9 mouse cellular contexts compared by ENCODE assay signal in genomic region chr14:12208554-12208953, GRCm38 (mm10).
DNase-seq lines count a peak whose midpoint lies in the region; ATAC-seq and TF ChIP-seq lines count a peak whose summit lies in the region.
"Had no signal": no experiment of that assay in that cellular context is flagged by ENCODE, and none has a peak within 500 bp of the region (broad histone marks: within the 10 kb centered on the region; RNA-seq: fewer than 3 reads in every experiment).

No protein-coding gene starts in this region.

- H3K4me2 ChIP-seq in kidney, postnatal 0 days (ENCODE audit: low read length): no peak overlapping the region
- H3K4me2 ChIP-seq in kidney, embryonic 15.5 days: no peak overlapping the region

- WGBS in kidney, postnatal 0 days: 93% methylated on average over 2 of the region's 2 CpGs
- WGBS in kidney, embryonic 15.5 days: 93% methylated on average over 2 of the region's 2 CpGs

- TF ChIP-seq CTCF in kidney, postnatal 0 days (IDR thresholded peaks at IDR 0.05; ENCODE audit: low read depth): peak; percentile 72

- peak; percentile 36 for DNase-seq in kidney, postnatal 0 days (ENCODE audit: low spot score)
- DNase-seq in CD4-positive helper T cell, adult 2 months (ENCODE audit: low read depth, low spot score): peak; percentile 13
- DNase-seq in NIH3T3 (ENCODE audit: low read depth): peak; percentile 52
- peak; percentile 29 for DNase-seq in embryo, embryonic 11 days
- DNase-seq in retina, postnatal 1 day: peak; percentile 44
- no peak for DNase-seq in urinary bladder, postnatal 4 days (ENCODE audit: low spot score in 2 of 2)
- no peak for DNase-seq in urinary bladder, postnatal 10 days (ENCODE audit: low spot score)

- no peaks in the 10 kb centered on the region for H3K27me3 ChIP-seq in kidney, postnatal 0 days (ENCODE audit: insufficient read depth, low read length)
- H3K27me3 ChIP-seq in kidney, embryonic 15.5 days: no peaks in the 10 kb centered on the region

- ATAC-seq in kidney, postnatal 0 days (replicated peaks; ENCODE audit: low FRiP score, low read depth): no peak
- no peak for ATAC-seq in kidney, embryonic 15.5 days (replicated peaks; ENCODE audit: low FRiP score)

- H3K9me3 ChIP-seq in kidney, postnatal 0 days (replicated peaks; ENCODE audit: low read length): no peaks in the 10 kb centered on the region
- no peaks in the 10 kb centered on the region for H3K9me3 ChIP-seq in kidney, embryonic 15.5 days (replicated peaks)

- no peak overlapping the region for H3K27ac ChIP-seq in kidney, postnatal 0 days
- H3K27ac ChIP-seq in kidney, embryonic 15.5 days: no peak overlapping the region

- H3K36me3 ChIP-seq in kidney, postnatal 0 days (ENCODE audit: insufficient read depth, low read length): peaks cover 16% of the 10 kb centered on the region; the same call in 1 of the 2 replicates
- H3K36me3 ChIP-seq in kidney, embryonic 15.5 days: peaks cover 32% of the 10 kb centered on the region

- no peak overlapping the region for H3K4me3 ChIP-seq in kidney, postnatal 0 days (replicated peaks; ENCODE audit: low read depth, low read length)
- no peak overlapping the region for H3K4me3 ChIP-seq in kidney, embryonic 15.5 days (replicated peaks)
- H3K4me3 ChIP-seq: erythroblast, embryonic 14.5 days had no signal

- no peaks in the 10 kb centered on the region for H3K4me1 ChIP-seq in kidney, postnatal 0 days (replicated peaks; ENCODE audit: insufficient read depth, low read length)
- H3K4me1 ChIP-seq in kidney, embryonic 15.5 days: no peaks in the 10 kb centered on the region

- H3K9ac ChIP-seq in kidney, postnatal 0 days (ENCODE audit: low read depth, low read length): no peak overlapping the region
- H3K9ac ChIP-seq in kidney, embryonic 15.5 days: no peak overlapping the region

Comparison
In these comparisons a context has a peak if more than half of its experiments do, and no peak if none do; other contexts are left out.
1. DNase-seq: peak in kidney, postnatal 0 days (single experiment), CD4-positive helper T cell, adult 2 months (single experiment), NIH3T3 (single experiment), embryo, embryonic 11 days (single experiment) and retina, postnatal 1 day (single experiment); none in urinary bladder, postnatal 4 days (0 of 2) and urinary bladder, postnatal 10 days (single experiment).